8 mouse cellular contexts compared by ENCODE assay signal in genomic region chr17:24414230-24414976, GRCm38 (mm10). TPM values are rescaled to one million over a fixed set of nuclear protein-coding genes. Genes with fewer than 3 reads are reported as not detected.
A peak's percentile ranks its signal among the peaks of the same experiment; 100 is the strongest.
DNase-seq lines count a peak whose midpoint lies in the region; ATAC-seq and TF ChIP-seq lines count a peak whose summit lies in the region.

Rnps1 (plus strand) TSS chr17:24414565.

- peak within 1 kb of the TSS; percentile 87 for H3K9ac ChIP-seq in hindbrain, postnatal 0 days (replicated peaks; ENCODE audit: low read length)

- DNase-seq in ZHBTc4 (ENCODE audit: low read depth, low spot score) = peak; percentile 100
- DNase-seq in gastrocnemius, adult 2 months = peak; percentile 96
- DNase-seq in hindbrain, postnatal 0 days (ENCODE audit: low spot score) = peak; percentile 100
- DNase-seq in left cerebral cortex, adult 2 months (ENCODE audit: extremely low spot score in 1 of 2, low spot score in 2 of 2) = peak; percentile 88 to 92
- DNase-seq in right cerebral cortex, adult 2 months (ENCODE audit: low spot score in 2 of 2) = peak; percentile 90 to 94
- peak; percentile 93 for DNase-seq in urinary bladder, postnatal 14 days (ENCODE audit: low spot score)

- intact Hi-C loops in gastrocnemius, adult 2 months (cut with DNase I) = no loop called here
- intact Hi-C loops in left cerebral cortex, adult 2 months (cut with DNase I) = loop anchor here (5.0 kb wide), 1 partner anchor 242 kb away; no protein-coding TSS in a partner anchor

- peaks cover 27% of the 10 kb centered on the region for H3K36me3 ChIP-seq in hindbrain, postnatal 0 days (ENCODE audit: insufficient read depth, low read length)

- peak; percentile 84 for ATAC-seq in common myeloid progenitor, adult 5-6 weeks (replicated peaks; ENCODE audit: low read depth, poor library complexity, severe bottlenecking)
- ATAC-seq in hindbrain, postnatal 0 days = peak; percentile 96
- ATAC-seq in megakaryocyte, adult 5-6 weeks (ENCODE audit: poor library complexity, severe bottlenecking) = peak; percentile 87

- peak within 1 kb of the TSS; percentile 96 for H3K4me3 ChIP-seq in gastrocnemius, adult 2 months
- H3K4me3 ChIP-seq in hindbrain, postnatal 0 days (ENCODE audit: low read length) = peak within 1 kb of the TSS; percentile 78
- H3K4me3 ChIP-seq in left cerebral cortex, adult 2 months = peak within 1 kb of the TSS; percentile 69

- peak within 1 kb of the TSS; percentile 96 for H3K27ac ChIP-seq in gastrocnemius, adult 2 months
- peak within 1 kb of the TSS; percentile 92 for H3K27ac ChIP-seq in hindbrain, postnatal 0 days
- peak within 1 kb of the TSS; percentile 91 for H3K27ac ChIP-seq in left cerebral cortex, adult 2 months

- WGBS in hindbrain, postnatal 0 days = under 1% methylated on average over 63 of the region's 64 CpGs

- TF ChIP-seq CTCF in gastrocnemius, adult 2 months (IDR thresholded peaks at IDR 0.05) = no peak
- TF ChIP-seq CTCF in hindbrain, postnatal 0 days (IDR thresholded peaks at IDR 0.05; ENCODE audit: low read depth) = no peak; the same call in 1 of the 2 replicates
- TF ChIP-seq CTCF in left cerebral cortex, adult 2 months (IDR thresholded peaks at IDR 0.05) = no peak; the same call in 1 of the 2 replicates

- peak within 1 kb of the TSS; percentile 79 for H3K4me2 ChIP-seq in hindbrain, postnatal 0 days (ENCODE audit: low read depth, low read length)

- H3K9me3 ChIP-seq in hindbrain, postnatal 0 days (ENCODE audit: low read length) = no peaks in the 10 kb centered on the region

- no peaks in the 10 kb centered on the region for H3K27me3 ChIP-seq in hindbrain, postnatal 0 days (ENCODE audit: insufficient read depth, low read length)

- H3K4me1 ChIP-seq in hindbrain, postnatal 0 days (ENCODE audit: insufficient read depth, low read length) = peaks cover 9% of the 10 kb centered on the region; the same call in 1 of the 2 replicates

RNA-seq across cellular contexts. Expression of gene Rnps1, which starts in this region (rescaled TPM):
- total RNA-seq in common myeloid progenitor, adult 5-6 weeks (2017) = 360 and 414 TPM in 2 replicates
- total RNA-seq in gastrocnemius, adult 2 months (2021) = 10 to 100 TPM; 51.9 TPM
- 234 and 244 TPM in 2 replicates for total RNA-seq in hindbrain, postnatal 0 days (2014; rRNA removed)
- polyA plus RNA-seq in hindbrain, postnatal 0 days (2015; fragmentation: Nextera tagmentation; extraction: Ambion mirVana) = 287 and 295 TPM in 2 replicates
- total RNA-seq in left cerebral cortex, adult 2 months (2021) = 100 to 1,000 TPM; 131 to 142 TPM
- 93.0 and 102 TPM in 2 replicates for total RNA-seq in megakaryocyte, adult 5-6 weeks (2015)
- total RNA-seq in megakaryocyte, adult 5-6 weeks (2017) = 115 and 125 TPM in 2 replicates

Comparison
In these comparisons a context has a peak if more than half of its experiments do, and no peak if none do; other contexts are left out.
1. Peak in every context shown above with its lines: DNase-seq, ATAC-seq, H3K4me3 ChIP-seq and H3K27ac ChIP-seq.